Comparison of ENCODE assay signal across 8 mouse cellular contexts in the genomic region with DNA sequence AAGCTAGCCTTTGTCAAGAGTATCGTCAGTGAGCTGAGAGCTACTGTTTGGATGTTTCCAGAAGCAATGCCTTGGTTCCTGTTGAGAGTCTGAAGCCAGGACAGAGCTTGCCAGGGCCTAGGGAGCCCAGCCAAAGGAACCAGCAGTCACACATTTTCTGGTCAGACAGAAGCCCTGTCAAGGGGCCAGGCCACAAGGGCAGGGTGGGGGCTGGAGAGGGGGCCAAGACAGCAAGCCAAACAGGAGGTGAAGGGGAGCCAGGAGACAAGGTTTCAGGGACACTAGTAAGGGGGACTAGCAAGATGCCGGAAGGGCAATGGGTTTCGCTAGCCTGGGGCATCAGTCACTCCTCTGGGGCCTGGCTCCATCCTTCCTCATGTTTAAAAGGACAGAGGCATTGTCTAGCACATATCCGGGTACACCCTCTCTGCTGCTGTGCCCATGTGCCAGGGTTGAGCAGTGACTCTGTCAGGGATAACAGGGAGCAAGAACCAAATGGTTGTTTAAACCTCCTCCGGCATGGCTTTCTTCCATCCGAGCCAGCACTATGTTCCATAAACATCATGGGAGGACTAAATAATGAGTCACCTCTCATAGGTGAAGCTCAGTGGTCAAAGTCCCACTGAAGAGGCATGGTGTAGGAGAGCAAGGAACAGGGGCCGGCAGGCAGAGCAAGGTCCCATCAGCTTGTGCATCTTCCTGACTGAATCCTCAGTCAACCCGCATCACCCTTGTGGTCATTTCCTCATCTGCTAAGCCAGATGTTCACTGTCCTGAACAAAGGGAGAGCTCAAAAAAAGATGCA. TPM values are rescaled to one million over a fixed set of nuclear protein-coding genes. Genes with fewer than 3 reads are reported as not detected.
DNase-seq lines count a peak whose midpoint lies in the region; ATAC-seq and TF ChIP-seq lines count a peak whose summit lies in the region.

No protein-coding gene starts in this region.

- peaks cover 9% of the 10 kb centered on the region; the same call in 1 of the 2 replicates for H3K4me1 ChIP-seq in kidney, embryonic 16.5 days (ENCODE audit: insufficient read depth, low read length)
- peaks cover 74% of the 10 kb centered on the region for H3K4me1 ChIP-seq in heart, embryonic 15.5 days (replicated peaks)
- peaks cover 14% of the 10 kb centered on the region; the same call in 1 of the 2 replicates for H3K4me1 ChIP-seq in lung, postnatal 0 days (ENCODE audit: insufficient read depth, low read depth, low read length)

- 86% methylated on average over 8 of the region's 8 CpGs for whole genome bisulfite sequencing in kidney, embryonic 16.5 days
- WGBS in heart, embryonic 15.5 days: 72% methylated on average over 8 of the region's 8 CpGs
- WGBS in lung, postnatal 0 days: 70% methylated on average over 8 of the region's 8 CpGs

- no peak for TF ChIP-seq EP300 in lung, postnatal 0 days (IDR thresholded peaks at IDR 0.05)

- no peak overlapping the region for H3K9ac ChIP-seq in kidney, embryonic 16.5 days (replicated peaks; ENCODE audit: low read length)
- no peak overlapping the region for H3K9ac ChIP-seq in heart, embryonic 15.5 days
- H3K9ac ChIP-seq in lung, postnatal 0 days (replicated peaks; ENCODE audit: low read depth): no peak overlapping the region

- no peak overlapping the region for H3K4me3 ChIP-seq in kidney, embryonic 16.5 days (ENCODE audit: low read length)
- H3K4me3 ChIP-seq in heart, embryonic 15.5 days: no peak overlapping the region
- no peak overlapping the region for H3K4me3 ChIP-seq in lung, postnatal 0 days (ENCODE audit: low read depth, low read length)

- TF ChIP-seq CTCF in lung, postnatal 0 days (IDR thresholded peaks at IDR 0.05): no peak

- ATAC-seq in kidney, embryonic 16.5 days (ENCODE audit: low FRiP score, low TSS enrichment): no peak
- ATAC-seq in heart, embryonic 15.5 days (replicated peaks; ENCODE audit: insufficient number of reproducible peaks, insufficient read depth, low FRiP score, low read depth): no peak
- peak; percentile 70 for ATAC-seq in lung, postnatal 0 days
- no peak for ATAC-seq in monocyte, adult 5-6 weeks (replicated peaks; ENCODE audit: insufficient number of reproducible peaks, low FRiP score, low TSS enrichment, poor library complexity, severe bottlenecking)

- no peaks in the 10 kb centered on the region for H3K27me3 ChIP-seq in kidney, embryonic 16.5 days (ENCODE audit: insufficient read depth, low read length)
- no peaks in the 10 kb centered on the region for H3K27me3 ChIP-seq in heart, embryonic 15.5 days
- H3K27me3 ChIP-seq in lung, postnatal 0 days (replicated peaks; ENCODE audit: insufficient read depth, low read length): no peaks in the 10 kb centered on the region

- H3K36me3 ChIP-seq in kidney, embryonic 16.5 days (ENCODE audit: insufficient read depth, low read length): no peaks in the 10 kb centered on the region
- H3K36me3 ChIP-seq in heart, embryonic 15.5 days: peaks cover 6% of the 10 kb centered on the region; the same call in 1 of the 2 replicates
- H3K36me3 ChIP-seq in lung, postnatal 0 days (ENCODE audit: insufficient read depth, low read length): no peaks in the 10 kb centered on the region

- no peaks in the 10 kb centered on the region for H3K9me3 ChIP-seq in kidney, embryonic 16.5 days (ENCODE audit: low read length)
- H3K9me3 ChIP-seq in heart, embryonic 15.5 days (replicated peaks): no peaks in the 10 kb centered on the region
- H3K9me3 ChIP-seq in lung, postnatal 0 days (ENCODE audit: low read length): no peaks in the 10 kb centered on the region

- H3K27ac ChIP-seq in kidney, embryonic 16.5 days (ENCODE audit: low read length): no peak overlapping the region
- H3K27ac ChIP-seq in heart, embryonic 15.5 days: peak overlapping the region; percentile 55
- peak overlapping the region; percentile 33 for H3K27ac ChIP-seq in lung, postnatal 0 days (ENCODE audit: low read length)

- H3K4me2 ChIP-seq in kidney, embryonic 16.5 days (replicated peaks; ENCODE audit: low read depth, low read length): no peak overlapping the region
- no peak overlapping the region for H3K4me2 ChIP-seq in heart, embryonic 15.5 days
- no peak overlapping the region for H3K4me2 ChIP-seq in lung, postnatal 0 days (replicated peaks; ENCODE audit: low read depth, low read length)

- DNase-seq in kidney, adult 11 months: peak; percentile 57
- peak; percentile 89 to 94 for DNase-seq in cerebellum, postnatal 10 days
- peak; percentile 5 for DNase-seq in lung, postnatal 0 days (ENCODE audit: low spot score)
- no peak for DNase-seq in urinary bladder, adult 18-20 months (ENCODE audit: low spot score in 2 of 2)
- no peak for DNase-seq in thymus, postnatal 14 days

RNA-seq across cellular contexts. Expression of a gene that starts 44.0 kb away (rescaled TPM):
- 10.8 and 13.3 TPM in 2 replicates for polyA plus RNA-seq in kidney, embryonic 16.5 days (2015; fragmentation: Nextera tagmentation; extraction: Ambion mirVana)
- polyA plus RNA-seq in heart, embryonic 15.5 days (2015; fragmentation: Nextera tagmentation; extraction: Ambion mirVana): 36.1 and 36.5 TPM in 2 replicates
- 19.2 and 23.6 TPM in 2 replicates for polyA plus RNA-seq in lung, postnatal 0 days (2015; fragmentation: Nextera tagmentation; extraction: Ambion mirVana)
- total RNA-seq in monocyte, adult 5-6 weeks (2017): 8.6 to 14.4 TPM (median 13.7 TPM) in 3 replicates

Comparison
In these comparisons a context has a peak if more than half of its experiments do, and no peak if none do; other contexts are left out.
1. DNase-seq: peak in kidney, adult 11 months (single experiment), cerebellum, postnatal 10 days (2 of 2) and lung, postnatal 0 days (single experiment); none in urinary bladder, adult 18-20 months (0 of 2) and thymus, postnatal 14 days (single experiment).